Comparison of ENCODE assay signal across 28 mouse cellular contexts in the genomic region with DNA sequence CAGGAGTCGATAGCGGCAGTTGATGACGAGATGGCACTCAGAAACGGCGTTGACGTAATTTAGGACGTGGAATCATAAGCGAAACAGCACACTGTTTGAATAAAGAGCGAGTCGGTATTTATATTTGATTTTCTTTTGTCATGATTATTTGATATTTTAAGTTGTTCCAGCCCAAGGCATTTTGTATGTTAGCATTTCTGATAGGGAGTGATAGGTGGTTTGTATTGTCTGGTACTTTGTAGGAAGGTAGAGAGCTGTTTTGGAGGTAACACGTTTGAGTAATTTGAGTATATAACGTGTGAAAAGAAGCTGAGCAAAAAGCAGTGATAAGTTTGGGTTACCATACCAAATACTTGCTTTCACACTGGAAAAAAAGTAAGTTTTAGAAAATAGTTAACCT. TPM values are rescaled to one million over a fixed set of nuclear protein-coding genes. Genes with fewer than 3 reads are reported as not detected.
DNase-seq lines count a peak whose midpoint lies in the region; ATAC-seq and TF ChIP-seq lines count a peak whose summit lies in the region.
"Had no signal": no experiment of that assay in that cellular context is flagged by ENCODE, and none has a peak within 500 bp of the region (broad histone marks: within the 10 kb centered on the region; RNA-seq: fewer than 3 reads in every experiment).

No protein-coding gene starts in this region.

- H3K36me3 ChIP-seq in heart, embryonic 13.5 days, result peaks cover 83% of the 10 kb centered on the region
- peaks cover 90% of the 10 kb centered on the region for H3K36me3 ChIP-seq in liver, embryonic 12.5 days
- peaks cover 66% of the 10 kb centered on the region for H3K36me3 ChIP-seq in liver, postnatal 0 days (replicated peaks; ENCODE audit: insufficient read depth, low read length)
- H3K36me3 ChIP-seq in G1E (replicated peaks), result peaks cover 81% of the 10 kb centered on the region
- peaks cover 37% of the 10 kb centered on the region for H3K36me3 ChIP-seq in hindbrain, postnatal 0 days (ENCODE audit: insufficient read depth, low read length)

- peak overlapping the region; percentile 20; the same call in 1 of the 2 replicates for H3K4me3 ChIP-seq in heart, embryonic 13.5 days
- no peak overlapping the region for H3K4me3 ChIP-seq in liver, embryonic 12.5 days
- H3K4me3 ChIP-seq in liver, postnatal 0 days (ENCODE audit: low read depth, low read length), result no peak overlapping the region
- peak overlapping the region; percentile 97; the same call in 1 of the 2 replicates for H3K4me3 ChIP-seq in G1E (ENCODE audit: low read depth, low read length)
- no peak overlapping the region for H3K4me3 ChIP-seq in hindbrain, postnatal 0 days (ENCODE audit: low read length)
- H3K4me3 ChIP-seq: embryonic facial prominence, embryonic 12.5 days; forebrain, embryonic 13.5 days; heart, embryonic 10.5 days; heart, embryonic 15.5 days; hindbrain, embryonic 13.5 days had no signal

- TF ChIP-seq EP300 in liver, postnatal 0 days (IDR thresholded peaks at IDR 0.05; ENCODE audit: low read depth), result no peak

- no peak for DNase-seq in heart, adult 8-10 months (ENCODE audit: low spot score)
- DNase-seq in liver, postnatal 0 days, result no peak
- no peak for DNase-seq in G1E (ENCODE audit: low spot score)
- DNase-seq in cerebellum, postnatal 14 days, result no peak
- DNase-seq in hindbrain, postnatal 0 days (ENCODE audit: low spot score), result no peak
- DNase-seq: adrenal gland, postnatal 36 days; B cell, adult 2 months; cerebellum, adult 2 months; cerebellum, postnatal 10 days; embryo, embryonic 11 days; forebrain, postnatal 0 days; gastrocnemius, adult 2 months; gastrocnemius, postnatal 25 days; heart, postnatal 14 days; kidney, adult 18-20 months had no signal

- peak overlapping the region; percentile 56; the same call in 1 of the 2 replicates for H3K9ac ChIP-seq in heart, embryonic 13.5 days
- no peak overlapping the region for H3K9ac ChIP-seq in liver, embryonic 12.5 days
- H3K9ac ChIP-seq in liver, postnatal 0 days (replicated peaks), result no peak overlapping the region
- no peak overlapping the region for H3K9ac ChIP-seq in hindbrain, postnatal 0 days (replicated peaks; ENCODE audit: low read length)
- H3K9ac ChIP-seq: embryonic facial prominence, embryonic 12.5 days; forebrain, embryonic 13.5 days; forebrain, postnatal 0 days; heart, embryonic 15.5 days; hindbrain, embryonic 13.5 days had no signal

- no peak for TF ChIP-seq CTCF in liver, postnatal 0 days (IDR thresholded peaks at IDR 0.05; ENCODE audit: low read depth)
- no peak for TF ChIP-seq CTCF in G1E (IDR thresholded peaks at IDR 0.05; ENCODE audit: low read depth, low read length)
- TF ChIP-seq CTCF in hindbrain, postnatal 0 days (IDR thresholded peaks at IDR 0.05; ENCODE audit: low read depth), result no peak

- H3K9me3 ChIP-seq in heart, embryonic 13.5 days, result no peaks in the 10 kb centered on the region
- H3K9me3 ChIP-seq in liver, embryonic 12.5 days (replicated peaks), result no peaks in the 10 kb centered on the region
- H3K9me3 ChIP-seq in liver, postnatal 0 days (ENCODE audit: low read length), result no peaks in the 10 kb centered on the region
- no peaks in the 10 kb centered on the region for H3K9me3 ChIP-seq in G1E (replicated peaks)
- no peaks in the 10 kb centered on the region for H3K9me3 ChIP-seq in hindbrain, postnatal 0 days (ENCODE audit: low read length)
- H3K9me3 ChIP-seq: embryonic facial prominence, embryonic 12.5 days; forebrain, embryonic 13.5 days; heart, embryonic 10.5 days; heart, embryonic 15.5 days; hindbrain, embryonic 13.5 days had no signal

- no peaks in the 10 kb centered on the region for H3K27me3 ChIP-seq in heart, embryonic 13.5 days (replicated peaks)
- H3K27me3 ChIP-seq in liver, embryonic 12.5 days (replicated peaks), result no peaks in the 10 kb centered on the region
- no peaks in the 10 kb centered on the region for H3K27me3 ChIP-seq in liver, postnatal 0 days (ENCODE audit: insufficient read depth, low read length)
- no peaks in the 10 kb centered on the region for H3K27me3 ChIP-seq in G1E (ENCODE audit: insufficient read depth, low read length)
- no peaks in the 10 kb centered on the region for H3K27me3 ChIP-seq in hindbrain, postnatal 0 days (ENCODE audit: insufficient read depth, low read length)
- H3K27me3 ChIP-seq: embryonic facial prominence, embryonic 12.5 days; forebrain, embryonic 13.5 days; heart, embryonic 15.5 days; hindbrain, embryonic 13.5 days; Patski had no signal

- WGBS in heart, embryonic 13.5 days, result 78% methylated on average over 12 of the region's 12 CpGs
- 77% methylated on average over 12 of the region's 12 CpGs for WGBS in liver, embryonic 12.5 days (ENCODE audit: insufficient replicate concordance)
- WGBS in liver, postnatal 0 days (ENCODE audit: insufficient replicate concordance), result 78% methylated on average over 12 of the region's 12 CpGs
- 81% methylated on average over 12 of the region's 12 CpGs for WGBS in hindbrain, postnatal 0 days

- no peak overlapping the region for H3K27ac ChIP-seq in heart, embryonic 13.5 days (replicated peaks)
- 0 out of 2 replicates have a peak overlapping the region, but pooled peaks have one; percentile 22 for H3K27ac ChIP-seq in liver, embryonic 12.5 days
- no peak overlapping the region for H3K27ac ChIP-seq in liver, postnatal 0 days (ENCODE audit: low read depth)
- no peak overlapping the region for H3K27ac ChIP-seq in hindbrain, postnatal 0 days
- H3K27ac ChIP-seq: embryonic facial prominence, embryonic 12.5 days; forebrain, embryonic 13.5 days; gastrocnemius, adult 2 months; heart, embryonic 10.5 days; heart, embryonic 15.5 days; hindbrain, embryonic 13.5 days had no signal

- no peak for ATAC-seq in heart, embryonic 13.5 days (ENCODE audit: extremely low read depth, insufficient number of reproducible peaks, low FRiP score, low TSS enrichment)
- ATAC-seq in liver, embryonic 12.5 days, result no peak
- no peak for ATAC-seq in liver, postnatal 0 days
- ATAC-seq in G1E (ENCODE audit: extremely low read depth, insufficient number of reproducible peaks, low FRiP score, poor library complexity, severe bottlenecking), result no peak
- ATAC-seq in hindbrain, postnatal 0 days, result no peak
- ATAC-seq: activated CD4-positive, CD25-positive, alpha-beta regulatory T cell, adult 4 months; CD4-positive, CD25-positive, alpha-beta regulatory T cell, adult 4 months; forebrain, embryonic 13.5 days; forebrain, postnatal 0 days; Patski had no signal

- peaks cover 40% of the 10 kb centered on the region for H3K4me1 ChIP-seq in heart, embryonic 13.5 days
- peaks cover 28% of the 10 kb centered on the region for H3K4me1 ChIP-seq in liver, embryonic 12.5 days
- H3K4me1 ChIP-seq in liver, postnatal 0 days (ENCODE audit: insufficient read depth), result peaks cover 13% of the 10 kb centered on the region
- H3K4me1 ChIP-seq in G1E (ENCODE audit: insufficient read depth, low read depth, low read length), result peaks cover 9% of the 10 kb centered on the region
- peaks cover 6% of the 10 kb centered on the region; the same call in 1 of the 2 replicates for H3K4me1 ChIP-seq in hindbrain, postnatal 0 days (ENCODE audit: insufficient read depth, low read length)

- H3K4me2 ChIP-seq in heart, embryonic 13.5 days, result 0 out of 2 replicates have a peak overlapping the region, but pooled peaks have one; percentile 97
- H3K4me2 ChIP-seq in liver, embryonic 12.5 days, result 0 out of 2 replicates have a peak overlapping the region, but pooled peaks have one; percentile 81
- H3K4me2 ChIP-seq in liver, postnatal 0 days (ENCODE audit: low read depth, low read length), result no peak overlapping the region
- H3K4me2 ChIP-seq in hindbrain, postnatal 0 days (ENCODE audit: low read depth, low read length), result no peak overlapping the region
- H3K4me2 ChIP-seq: embryonic facial prominence, embryonic 12.5 days; forebrain, embryonic 13.5 days; hindbrain, embryonic 13.5 days had no signal

RNA-seq across cellular contexts. Expression of a gene that starts 5.1 kb away (rescaled TPM):
- 147 and 163 TPM in 2 replicates for polyA plus RNA-seq in heart, embryonic 13.5 days (2015; fragmentation: Nextera tagmentation; extraction: Ambion mirVana)
- total RNA-seq in heart, adult 8-10 months (2022), result 100 to 1,000 TPM; 355 to 426 (median 380) TPM
- 99.9 and 102 TPM in 2 replicates for polyA plus RNA-seq in liver, embryonic 12.5 days (2016; fragmentation: Nextera tagmentation; extraction: Ambion mirVana)
- 49.1 and 52.5 TPM in 2 replicates for polyA plus RNA-seq in liver, postnatal 0 days (2015; fragmentation: Nextera tagmentation; extraction: Ambion mirVana)
- total RNA-seq in G1E (2014; fragmentation: Nextera tagmentation) (776 and 797 TPM in 2 replicates), G1E (2017) (849 and 913 TPM in 2 replicates)
- 8.4 and 10.5 TPM in 2 replicates for polyA plus RNA-seq in G1E (2012)
- total RNA-seq in hindbrain, postnatal 0 days (2014; rRNA removed), result 490 and 513 TPM in 2 replicates
- 260 and 265 TPM in 2 replicates for polyA plus RNA-seq in hindbrain, postnatal 0 days (2015; fragmentation: Nextera tagmentation; extraction: Ambion mirVana)

RNA-seq across cellular contexts. Expression of a gene that starts 15.2 kb away (rescaled TPM):
- 93.0 and 96.8 TPM in 2 replicates for polyA plus RNA-seq in heart, embryonic 13.5 days (2015; fragmentation: Nextera tagmentation; extraction: Ambion mirVana)
- 10 to 100 TPM in 1 of 4 experiments, 1 to 10 TPM in 3; 6.7 to 11.0 (median 7.6) TPM for total RNA-seq in heart, adult 8-10 months (2022)
- 184 and 199 TPM in 2 replicates for polyA plus RNA-seq in liver, embryonic 12.5 days (2016; fragmentation: Nextera tagmentation; extraction: Ambion mirVana)
- polyA plus RNA-seq in liver, postnatal 0 days (2015; fragmentation: Nextera tagmentation; extraction: Ambion mirVana), result 54.3 and 59.4 TPM in 2 replicates
- total RNA-seq in G1E (2014; fragmentation: Nextera tagmentation) (181 and 229 TPM in 2 replicates), G1E (2017) (87.3 and 90.1 TPM in 2 replicates)
- 29.7 and 49.2 TPM in 2 replicates for polyA plus RNA-seq in G1E (2012)
- 8.6 and 22.1 TPM in 2 replicates for total RNA-seq in hindbrain, postnatal 0 days (2014; rRNA removed)
- 31.6 and 35.7 TPM in 2 replicates for polyA plus RNA-seq in hindbrain, postnatal 0 days (2015; fragmentation: Nextera tagmentation; extraction: Ambion mirVana)

RNA-seq across cellular contexts. Expression of a gene that starts 34.0 kb away (rescaled TPM):
- 0.15 TPM in 1 of 2 replicates, not detected in the other for polyA plus RNA-seq in heart, embryonic 13.5 days (2015; fragmentation: Nextera tagmentation; extraction: Ambion mirVana)
- 1 to 10 TPM; 2.5 to 6.3 (median 3.5) TPM for total RNA-seq in heart, adult 8-10 months (2022)
- polyA plus RNA-seq in liver, embryonic 12.5 days (2016; fragmentation: Nextera tagmentation; extraction: Ambion mirVana), result not detected in 2 replicates
- not detected in 2 replicates for polyA plus RNA-seq in liver, postnatal 0 days (2015; fragmentation: Nextera tagmentation; extraction: Ambion mirVana)
- total RNA-seq in G1E (2014; fragmentation: Nextera tagmentation) (not detected in 2 replicates), G1E (2017) (0.16 TPM in 1 of 2 replicates, not detected in the other)
- polyA plus RNA-seq in G1E (2012), result not detected in 2 replicates
- not detected in 2 replicates for total RNA-seq in hindbrain, postnatal 0 days (2014; rRNA removed)
- polyA plus RNA-seq in hindbrain, postnatal 0 days (2015; fragmentation: Nextera tagmentation; extraction: Ambion mirVana), result not detected in 2 replicates
- total RNA-seq: common myeloid progenitor, adult 5-6 weeks; hematopoietic stem cell, adult 5-6 weeks had no signal
- polyA plus RNA-seq: activated CD4-positive, CD25-positive, alpha-beta regulatory T cell, adult 4 months; CD4-positive, CD25-positive, alpha-beta regulatory T cell, adult 4 months; embryonic facial prominence, embryonic 12.5 days; forebrain, embryonic 13.5 days; forebrain, postnatal 0 days; heart, embryonic 15.5 days; hindbrain, embryonic 13.5 days; Patski had no signal

RNA-seq across cellular contexts. Expression of a gene that starts 54.7 kb away (rescaled TPM):
- 0.94 and 8.3 TPM in 2 replicates for polyA plus RNA-seq in heart, embryonic 13.5 days (2015; fragmentation: Nextera tagmentation; extraction: Ambion mirVana)
- not detected for total RNA-seq in heart, adult 8-10 months (2022)
- 145 and 151 TPM in 2 replicates for polyA plus RNA-seq in liver, embryonic 12.5 days (2016; fragmentation: Nextera tagmentation; extraction: Ambion mirVana)
- polyA plus RNA-seq in liver, postnatal 0 days (2015; fragmentation: Nextera tagmentation; extraction: Ambion mirVana), result 5,182 and 5,316 TPM in 2 replicates
- total RNA-seq in G1E (2014; fragmentation: Nextera tagmentation) (not detected in 2 replicates), G1E (2017) (0.12 TPM in 1 of 2 replicates, not detected in the other)
- not detected in 2 replicates for polyA plus RNA-seq in G1E (2012)
- not detected in 2 replicates for total RNA-seq in hindbrain, postnatal 0 days (2014; rRNA removed)
- 0.16 TPM in 1 of 2 replicates, not detected in the other for polyA plus RNA-seq in hindbrain, postnatal 0 days (2015; fragmentation: Nextera tagmentation; extraction: Ambion mirVana)
- total RNA-seq: common myeloid progenitor, adult 5-6 weeks; forebrain, postnatal 0 days; gastrocnemius, adult 2 months; gastrocnemius, postnatal 25 days; granulocyte monocyte progenitor cell, adult 5-6 weeks; heart, postnatal 14 days; hematopoietic stem cell, adult 5-6 weeks had no signal
- polyA plus RNA-seq: CD4-positive, CD25-positive, alpha-beta regulatory T cell, adult 4 months; cerebellum, adult 2 months; embryonic facial prominence, embryonic 12.5 days; forebrain, embryonic 13.5 days; forebrain, postnatal 0 days; hindbrain, embryonic 13.5 days had no signal

Comparison
In these comparisons a context has a peak if more than half of its experiments do, and no peak if none do; other contexts are left out.
1. H3K4me2 ChIP-seq: peak in heart, embryonic 13.5 days (single experiment) and liver, embryonic 12.5 days (single experiment); none in liver, postnatal 0 days (single experiment) and hindbrain, postnatal 0 days (single experiment).
2. H3K4me3 ChIP-seq: peak in heart, embryonic 13.5 days (single experiment) and G1E (single experiment); none in liver, embryonic 12.5 days (single experiment), liver, postnatal 0 days (single experiment) and hindbrain, postnatal 0 days (single experiment).